Mouse (Mus musculus) urinary bladder, postnatal 10 days (tissue): ENCODE measurements around the gene 1700067K01Rik.

Experiments
- DNase-seq: peaks from one replicate; pipeline ENCODE4 v3.0.0; 2022; ENCODE audit warnings: low spot score

1700067K01Rik gene

DNA sequence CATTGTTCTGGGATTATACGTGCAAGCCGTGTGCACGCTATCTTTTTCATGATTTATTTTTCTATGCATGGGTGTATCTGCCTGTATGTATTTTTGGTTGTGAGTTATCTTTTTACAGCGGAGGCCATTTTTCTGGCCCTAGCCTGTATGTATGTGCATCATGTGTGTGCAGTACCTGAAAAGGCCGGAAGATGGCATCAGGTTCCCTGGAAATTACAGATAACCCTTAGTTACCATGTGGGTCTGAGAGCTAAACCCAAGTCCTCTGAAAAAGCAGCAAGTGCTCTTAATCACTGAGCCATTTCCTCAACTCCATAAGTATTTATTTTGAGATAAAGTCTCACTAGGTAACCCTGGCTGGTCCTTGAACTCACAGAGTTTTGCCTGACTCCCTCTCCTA, 51.9 kb downstream of the 1700067K01Rik start:
- no peak for DNase-seq
